Mouse (Mus musculus) heart, postnatal 0 days (tissue): ENCODE measurements around the gene Dapp1.

Experiments
- CTCF ChIP-seq: IDR thresholded peaks from 2 replicates; pipeline ENCODE4 v1.5.1; 2016; ENCODE audit warnings: antibody characterized with exemption, control low read depth, low read depth
- EP300 ChIP-seq: IDR thresholded peaks from 2 replicates; pipeline ENCODE4 v1.6.1; 2016; ENCODE audit warnings: antibody characterized with exemption, low read depth

DNA sequence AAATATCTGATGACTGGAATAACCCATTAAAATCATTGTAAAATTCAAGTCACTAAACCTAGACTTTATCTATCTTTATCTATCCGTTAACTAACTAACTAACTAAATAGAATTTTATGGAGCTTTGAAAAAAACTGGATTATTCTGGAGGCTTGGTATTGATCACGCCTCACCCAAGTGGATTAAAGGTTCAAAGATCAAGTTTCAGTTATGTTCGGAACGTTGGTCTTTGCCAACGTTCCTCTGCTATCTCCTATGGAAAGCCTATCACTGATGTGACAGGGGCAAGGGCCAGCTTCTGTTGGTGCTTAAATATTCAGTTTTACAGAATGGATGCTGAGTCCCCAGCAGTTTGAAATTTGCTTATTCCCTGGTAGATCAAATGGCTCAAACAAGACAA is 3.1 kb downstream of the Dapp1 start:
- no peak for TF ChIP-seq CTCF
- no peak for TF ChIP-seq EP300
